Mouse (Mus musculus): ENCODE measurements around the gene Cap2. TPM values are rescaled to one million over a fixed set of nuclear protein-coding genes. Genes with fewer than 3 reads are reported as not detected.

The Cap2 gene
- total RNA-seq, 1 experiment from 2014 or later: 4.6 TPM

- no peak for DNase-seq
These were observed 23.9 kb downstream of the Cap2 start for GRCm38 (mm10) chr13:46525295-46526255.

GRCm38 (mm10) chr13:46526645-46527044, 25.0 kb downstream of the Cap2 start:
- no peak for DNase-seq

GRCm38 (mm10) chr13:46527340-46527739, 25.7 kb downstream of the Cap2 start:
- no peak for DNase-seq

GRCm38 (mm10) chr13:46529037-46529436, 27.4 kb downstream of the Cap2 start:
- DNase-seq: no peak

GRCm38 (mm10) chr13:46530546-46530945, 28.9 kb downstream of the Cap2 start:
- no peak for DNase-seq

GRCm38 (mm10) chr13:46531676-46532075, 30.0 kb downstream of the Cap2 start:
- DNase-seq: no peak

GRCm38 (mm10) chr13:46532276-46532675, 30.6 kb downstream of the Cap2 start:
- DNase-seq: no peak

- DNase-seq: no peak
These were observed 31.9 kb downstream of the Cap2 start for GRCm38 (mm10) chr13:46533342-46534129.

GRCm38 (mm10) chr13:46534171-46534968, 32.7 kb downstream of the Cap2 start:
- DNase-seq: no peak

GRCm38 (mm10) chr13:46534969-46535785, 33.5 kb downstream of the Cap2 start:
- no peak for DNase-seq

GRCm38 (mm10) chr13:46539284-46539683, 37.6 kb downstream of the Cap2 start:
- no peak for DNase-seq

GRCm38 (mm10) chr13:46540943-46541342, 39.3 kb downstream of the Cap2 start:
- DNase-seq: no peak

- DNase-seq: no peak
These were observed 41.1 kb downstream of the Cap2 start for GRCm38 (mm10) chr13:46542782-46543181.

- DNase-seq: no peak
These were observed 43.0 kb downstream of the Cap2 start for GRCm38 (mm10) chr13:46544608-46545007.

- no peak for DNase-seq
These were observed 43.4 kb downstream of the Cap2 start for GRCm38 (mm10) chr13:46545081-46545480.

- DNase-seq: no peak
These were observed 45.2 kb downstream of the Cap2 start for GRCm38 (mm10) chr13:46546846-46547245.

- DNase-seq: no peak
These were observed 45.6 kb downstream of the Cap2 start for GRCm38 (mm10) chr13:46547253-46547652.

GRCm38 (mm10) chr13:46548132-46548531, 46.5 kb downstream of the Cap2 start:
- DNase-seq: no peak

GRCm38 (mm10) chr13:46548600-46549179, 47.0 kb downstream of the Cap2 start:
- DNase-seq: no peak

- no peak for DNase-seq
These were observed 49.0 kb downstream of the Cap2 start for GRCm38 (mm10) chr13:46550627-46551026.

- DNase-seq: no peak
These were observed 53.1 kb downstream of the Cap2 start for GRCm38 (mm10) chr13:46554736-46555135.
